Mouse (Mus musculus): ENCODE results near the gene Tjp3. TPM values are rescaled to one million over a fixed set of nuclear protein-coding genes. Genes with fewer than 3 reads are reported as not detected.

Gene Tjp3
- polyA plus RNA-seq, 1 experiment, result 42.7 TPM

GRCm38 (mm10) chr10:81316338-81317060 is 25.1 kb upstream of the Tjp3 start:
- H3K4me3 ChIP-seq (ENCODE audit: low read depth, low read length), result peak overlapping the region; percentile 51
- TF ChIP-seq POLR2A (IDR thresholded peaks at IDR 0.05; ENCODE audit: insufficient read depth, low read length), result no peak
- TF ChIP-seq CTCF (IDR thresholded peaks at IDR 0.05; ENCODE audit: low read depth, low read length), result no peak
- TF ChIP-seq EP300 (IDR thresholded peaks at IDR 0.05; ENCODE audit: insufficient read depth, low read depth, low read length), result no peak
- H3K27me3 ChIP-seq (ENCODE audit: control insufficient read depth, insufficient read depth, low read length, poor library complexity, severe bottlenecking), result no peaks in the 10 kb centered on the region
- H3K9me3 ChIP-seq (replicated peaks; ENCODE audit: control insufficient read depth, insufficient read depth, low read length, poor library complexity, severe bottlenecking), result no peaks in the 10 kb centered on the region
- H3K4me1 ChIP-seq (ENCODE audit: control insufficient read depth, insufficient read depth, low read length), result no peaks in the 10 kb centered on the region
- no peaks in the 10 kb centered on the region for H3K36me3 ChIP-seq (ENCODE audit: control insufficient read depth, insufficient read depth, low read length, poor library complexity, severe bottlenecking)
- H3K9ac ChIP-seq (ENCODE audit: low read depth, poor library complexity, severe bottlenecking), result peak overlapping the region; percentile 35
- H3K27ac ChIP-seq (ENCODE audit: insufficient read depth, low read length), result no peak overlapping the region

GRCm38 (mm10) chr10:81315587-81315986 is 24.2 kb upstream of the Tjp3 start:
- Histone ChIP-seq H3K36me3 (ENCODE audit: control insufficient read depth, insufficient read depth, low read length, poor library complexity, severe bottlenecking) (no peaks in the 10 kb centered on the region; the same call in 1 of the 2 replicates), H3K27ac (ENCODE audit: insufficient read depth, low read length) (no peak overlapping the region), H3K9me3 (replicated peaks; ENCODE audit: control insufficient read depth, insufficient read depth, low read length, poor library complexity, severe bottlenecking) (no peaks in the 10 kb centered on the region), H3K27me3 (ENCODE audit: control insufficient read depth, insufficient read depth, low read length, poor library complexity, severe bottlenecking) (no peaks in the 10 kb centered on the region), H3K9ac (ENCODE audit: low read depth, poor library complexity, severe bottlenecking) (no peak overlapping the region), H3K4me1 (ENCODE audit: control insufficient read depth, insufficient read depth, low read length) (no peaks in the 10 kb centered on the region), H3K4me3 (ENCODE audit: low read depth, low read length) (no peak overlapping the region)
- TF ChIP-seq POLR2A (IDR thresholded peaks at IDR 0.05; ENCODE audit: insufficient read depth, low read length) (no peak), CTCF (IDR thresholded peaks at IDR 0.05; ENCODE audit: low read depth, low read length) (no peak), EP300 (IDR thresholded peaks at IDR 0.05; ENCODE audit: insufficient read depth, low read depth, low read length) (no peak)

GRCm38 (mm10) chr10:81314201-81314600 is 22.8 kb upstream of the Tjp3 start:
- no peak overlapping the region for H3K27ac ChIP-seq (ENCODE audit: insufficient read depth, low read length)
- H3K4me3 ChIP-seq (ENCODE audit: low read depth, low read length), result no peak overlapping the region
- H3K9ac ChIP-seq (ENCODE audit: low read depth, poor library complexity, severe bottlenecking), result no peak overlapping the region
- no peak for TF ChIP-seq POLR2A (IDR thresholded peaks at IDR 0.05; ENCODE audit: insufficient read depth, low read length)
- no peak for TF ChIP-seq CTCF (IDR thresholded peaks at IDR 0.05; ENCODE audit: low read depth, low read length)
- no peak for TF ChIP-seq EP300 (IDR thresholded peaks at IDR 0.05; ENCODE audit: insufficient read depth, low read depth, low read length)
- no peaks in the 10 kb centered on the region for H3K9me3 ChIP-seq (replicated peaks; ENCODE audit: control insufficient read depth, insufficient read depth, low read length, poor library complexity, severe bottlenecking)
- H3K4me1 ChIP-seq (ENCODE audit: control insufficient read depth, insufficient read depth, low read length), result no peaks in the 10 kb centered on the region
- no peaks in the 10 kb centered on the region; the same call in 1 of the 2 replicates for H3K36me3 ChIP-seq (ENCODE audit: control insufficient read depth, insufficient read depth, low read length, poor library complexity, severe bottlenecking)
- no peaks in the 10 kb centered on the region for H3K27me3 ChIP-seq (ENCODE audit: control insufficient read depth, insufficient read depth, low read length, poor library complexity, severe bottlenecking)

- Histone ChIP-seq H3K4me1 (ENCODE audit: control insufficient read depth, insufficient read depth, low read length) (no peaks in the 10 kb centered on the region), H3K36me3 (ENCODE audit: control insufficient read depth, insufficient read depth, low read length, poor library complexity, severe bottlenecking) (no peaks in the 10 kb centered on the region; the same call in 1 of the 2 replicates), H3K9ac (ENCODE audit: low read depth, poor library complexity, severe bottlenecking) (no peak overlapping the region), H3K4me3 (ENCODE audit: low read depth, low read length) (no peak overlapping the region), H3K9me3 (replicated peaks; ENCODE audit: control insufficient read depth, insufficient read depth, low read length, poor library complexity, severe bottlenecking) (no peaks in the 10 kb centered on the region), H3K27me3 (ENCODE audit: control insufficient read depth, insufficient read depth, low read length, poor library complexity, severe bottlenecking) (no peaks in the 10 kb centered on the region), H3K27ac (ENCODE audit: insufficient read depth, low read length) (no peak overlapping the region)
- TF ChIP-seq CTCF (IDR thresholded peaks at IDR 0.05; ENCODE audit: low read depth, low read length) (no peak), POLR2A (IDR thresholded peaks at IDR 0.05; ENCODE audit: insufficient read depth, low read length) (no peak), EP300 (IDR thresholded peaks at IDR 0.05; ENCODE audit: insufficient read depth, low read depth, low read length) (no peak)
Measured at GRCm38 (mm10) chr10:81313581-81313980, 22.2 kb upstream of the Tjp3 start.

GRCm38 (mm10) chr10:81309571-81309970 is 18.2 kb upstream of the Tjp3 start:
- no peaks in the 10 kb centered on the region for H3K9me3 ChIP-seq (replicated peaks; ENCODE audit: control insufficient read depth, insufficient read depth, low read length, poor library complexity, severe bottlenecking)
- no peak overlapping the region for H3K4me3 ChIP-seq (ENCODE audit: low read depth, low read length)
- H3K9ac ChIP-seq (ENCODE audit: low read depth, poor library complexity, severe bottlenecking), result no peak overlapping the region
- H3K36me3 ChIP-seq (ENCODE audit: control insufficient read depth, insufficient read depth, low read length, poor library complexity, severe bottlenecking), result no peaks in the 10 kb centered on the region; the same call in 1 of the 2 replicates
- H3K27ac ChIP-seq (ENCODE audit: insufficient read depth, low read length), result no peak overlapping the region
- TF ChIP-seq CTCF (IDR thresholded peaks at IDR 0.05; ENCODE audit: low read depth, low read length), result no peak
- no peak for TF ChIP-seq EP300 (IDR thresholded peaks at IDR 0.05; ENCODE audit: insufficient read depth, low read depth, low read length)
- TF ChIP-seq POLR2A (IDR thresholded peaks at IDR 0.05; ENCODE audit: insufficient read depth, low read length), result no peak
- no peaks in the 10 kb centered on the region for H3K4me1 ChIP-seq (ENCODE audit: control insufficient read depth, insufficient read depth, low read length)
- no peaks in the 10 kb centered on the region for H3K27me3 ChIP-seq (ENCODE audit: control insufficient read depth, insufficient read depth, low read length, poor library complexity, severe bottlenecking)

All from ES-Bruce4 (cell line).